Mouse (Mus musculus) erythroblast, embryonic 14.5 days (primary cell): ENCODE measurements around the gene Cfap61.

Experiments used
- GATA1 ChIP-seq: IDR thresholded peaks from 2 replicates; pipeline ENCODE4 v1.6.1; 2012; ENCODE audit warnings: low read length, inconsistent platforms, mixed read lengths
- TAL1 ChIP-seq: IDR thresholded peaks from 3 replicates; pipeline ENCODE4 v1.6.1; 2012; ENCODE audit warnings: low read length, inconsistent platforms, mixed read lengths

- TF ChIP-seq GATA1 (no peak), TAL1 (no peak)
Observed at GRCm38 (mm10) chr2:145944286-145944685, 9.7 kb downstream of the Cfap61 start.
